Mouse (Mus musculus): ENCODE measurements at regions not wholly inside any gene's neighbourhood (a gene's known extent, or its start where the extent isn't known, plus 50 kb on each side); places are given as distances from the start of the nearest gene placed in this dataset.

GRCm38 (mm10) chr15:70920138-70920537, 2914.2 kb upstream of the Gm6569 start:
- Histone ChIP-seq H3K27ac (ENCODE audit: low read length) (no peak overlapping the region), H3K27me3 (replicated peaks; ENCODE audit: insufficient read depth, low read length) (no peaks in the 10 kb centered on the region), H3K4me3 (ENCODE audit: low read depth, low read length) (no peak overlapping the region), H3K4me2 (replicated peaks; ENCODE audit: low read depth, low read length) (no peak overlapping the region), H3K9ac (replicated peaks; ENCODE audit: low read depth) (no peak overlapping the region), H3K36me3 (ENCODE audit: insufficient read depth, low read length) (no peaks in the 10 kb centered on the region), H3K4me1 (ENCODE audit: insufficient read depth, low read depth, low read length) (no peaks in the 10 kb centered on the region), H3K9me3 (ENCODE audit: low read length) (no peaks in the 10 kb centered on the region)
- DNase-seq (ENCODE audit: low spot score) (no peak), ATAC-seq (no peak)
- TF ChIP-seq EP300 (IDR thresholded peaks at IDR 0.05) = no peak
- no peak for TF ChIP-seq CTCF (IDR thresholded peaks at IDR 0.05)

- Histone ChIP-seq H3K36me3 (ENCODE audit: insufficient read depth, low read length) (no peaks in the 10 kb centered on the region), H3K4me3 (ENCODE audit: low read depth, low read length) (no peak overlapping the region), H3K4me1 (ENCODE audit: insufficient read depth, low read depth, low read length) (no peaks in the 10 kb centered on the region), H3K27me3 (replicated peaks; ENCODE audit: insufficient read depth, low read length) (no peaks in the 10 kb centered on the region), H3K9me3 (ENCODE audit: low read length) (no peaks in the 10 kb centered on the region), H3K9ac (replicated peaks; ENCODE audit: low read depth) (no peak overlapping the region), H3K4me2 (replicated peaks; ENCODE audit: low read depth, low read length) (no peak overlapping the region), H3K27ac (ENCODE audit: low read length) (no peak overlapping the region)
- no peak for ATAC-seq
- WGBS = 31% methylated on average over 2 of the region's 2 CpGs
- TF ChIP-seq EP300 (IDR thresholded peaks at IDR 0.05) = no peak
- TF ChIP-seq CTCF (IDR thresholded peaks at IDR 0.05) = peak; percentile 72
- DNase-seq (ENCODE audit: low spot score) = peak; percentile 57
Observed at GRCm38 (mm10) chr15:70920862-70921261, 2913.5 kb upstream of the Gm6569 start.

Measured in lung, postnatal 0 days (tissue).